Mouse (Mus musculus): Measurements from ENCODE around the gene Atp1a1. TPM values are rescaled to one million over a fixed set of nuclear protein-coding genes. Genes with fewer than 3 reads are reported as not detected.

The Atp1a1 gene
- polyA plus RNA-seq, 1 experiment from 2014 or later, result 89.9 TPM

GRCm38 (mm10) chr3:101572991-101573390 is 31.5 kb downstream of the Atp1a1 start:
- H3K4me3 ChIP-seq (ENCODE audit: low read depth, low read length), result no peak overlapping the region
- 0 out of 2 replicates have a peak, but pooled peaks cover 2% of the 10 kb centered on the region for H3K36me3 ChIP-seq (ENCODE audit: control insufficient read depth, insufficient read depth, low read length)
- no peak overlapping the region for H3K9ac ChIP-seq (ENCODE audit: low read depth, low read length)
- peaks cover 4% of the 10 kb centered on the region; the same call in 1 of the 2 replicates for H3K4me1 ChIP-seq (replicated peaks; ENCODE audit: control insufficient read depth, insufficient read depth, low read length)
- H3K27ac ChIP-seq (ENCODE audit: low read depth, low read length), result no peak overlapping the region
- H3K4me2 ChIP-seq (replicated peaks; ENCODE audit: low read depth, low read length), result no peak overlapping the region
- H3K27me3 ChIP-seq (ENCODE audit: control insufficient read depth, insufficient read depth, low read length), result no peaks in the 10 kb centered on the region
- DNase-seq (ENCODE audit: low spot score) (no peak), ATAC-seq (ENCODE audit: low FRiP score) (no peak)
- 60% methylated on average over 5 of the region's 5 CpGs for WGBS
- no peaks in the 10 kb centered on the region for H3K9me3 ChIP-seq (ENCODE audit: control insufficient read depth, low read length)

- Histone ChIP-seq H3K27ac (ENCODE audit: low read depth, low read length) (peak overlapping the region; percentile 13; the same call in 1 of the 2 replicates), H3K4me2 (replicated peaks; ENCODE audit: low read depth, low read length) (no peak overlapping the region), H3K27me3 (ENCODE audit: control insufficient read depth, insufficient read depth, low read length) (no peaks in the 10 kb centered on the region), H3K9ac (ENCODE audit: low read depth, low read length) (0 out of 2 replicates have a peak overlapping the region, but pooled peaks have one; percentile 25), H3K36me3 (ENCODE audit: control insufficient read depth, insufficient read depth, low read length) (0 out of 2 replicates have a peak, but pooled peaks cover 2% of the 10 kb centered on the region), H3K9me3 (ENCODE audit: control insufficient read depth, low read length) (no peaks in the 10 kb centered on the region), H3K4me1 (replicated peaks; ENCODE audit: control insufficient read depth, insufficient read depth, low read length) (peaks cover 4% of the 10 kb centered on the region; the same call in 1 of the 2 replicates), H3K4me3 (ENCODE audit: low read depth, low read length) (no peak overlapping the region)
- DNase-seq (ENCODE audit: low spot score) (peak; percentile 54), ATAC-seq (ENCODE audit: low FRiP score) (peak; percentile 59)
- WGBS, result 55% methylated on average over 7 of the region's 7 CpGs
These were observed 32.3 kb downstream of the Atp1a1 start for GRCm38 (mm10) chr3:101572174-101572626.

- 0 out of 2 replicates have a peak, but pooled peaks cover 2% of the 10 kb centered on the region for H3K36me3 ChIP-seq (ENCODE audit: control insufficient read depth, insufficient read depth, low read length)
These were observed 32.9 kb downstream of the Atp1a1 start for GRCm38 (mm10) chr3:101571515-101572130.

GRCm38 (mm10) chr3:101570747-101571514 is 33.6 kb downstream of the Atp1a1 start:
- DNase-seq (ENCODE audit: low spot score), result no peak
- WGBS, result 88% methylated on average over 6 of the region's 6 CpGs
- Histone ChIP-seq H3K36me3 (ENCODE audit: control insufficient read depth, insufficient read depth, low read length) (no peaks in the 10 kb centered on the region), H3K4me1 (replicated peaks; ENCODE audit: control insufficient read depth, insufficient read depth, low read length) (peaks cover 4% of the 10 kb centered on the region; the same call in 1 of the 2 replicates), H3K9me3 (ENCODE audit: control insufficient read depth, low read length) (no peaks in the 10 kb centered on the region), H3K9ac (ENCODE audit: low read depth, low read length) (no peak overlapping the region), H3K4me2 (replicated peaks; ENCODE audit: low read depth, low read length) (no peak overlapping the region), H3K27ac (ENCODE audit: low read depth, low read length) (peak overlapping the region; percentile 19; the same call in 1 of the 2 replicates), H3K4me3 (ENCODE audit: low read depth, low read length) (no peak overlapping the region), H3K27me3 (ENCODE audit: control insufficient read depth, insufficient read depth, low read length) (no peaks in the 10 kb centered on the region)
- ATAC-seq (ENCODE audit: low FRiP score), result no peak

More at GRCm38 (mm10) chr3:101571515-101572130, 32.9 kb downstream of the Atp1a1 start:
- WGBS, result 42% methylated on average over 8 of the region's 8 CpGs
- no peaks in the 10 kb centered on the region for H3K9me3 ChIP-seq (ENCODE audit: control insufficient read depth, low read length)
- peak; percentile 21 for DNase-seq (ENCODE audit: low spot score)
- peak; percentile 70 for ATAC-seq (ENCODE audit: low FRiP score)
- H3K27ac ChIP-seq (ENCODE audit: low read depth, low read length), result peak overlapping the region; percentile 19; the same call in 1 of the 2 replicates
- H3K4me1 ChIP-seq (replicated peaks; ENCODE audit: control insufficient read depth, insufficient read depth, low read length), result peaks cover 4% of the 10 kb centered on the region; the same call in 1 of the 2 replicates
- no peak overlapping the region for H3K4me3 ChIP-seq (ENCODE audit: low read depth, low read length)
- no peak overlapping the region for H3K9ac ChIP-seq (ENCODE audit: low read depth, low read length)
- no peaks in the 10 kb centered on the region for H3K27me3 ChIP-seq (ENCODE audit: control insufficient read depth, insufficient read depth, low read length)
- H3K4me2 ChIP-seq (replicated peaks; ENCODE audit: low read depth, low read length), result no peak overlapping the region

GRCm38 (mm10) chr3:101570246-101570645 is 34.2 kb downstream of the Atp1a1 start:
- Histone ChIP-seq H3K36me3 (ENCODE audit: control insufficient read depth, insufficient read depth, low read length) (no peaks in the 10 kb centered on the region), H3K4me1 (replicated peaks; ENCODE audit: control insufficient read depth, insufficient read depth, low read length) (peaks cover 4% of the 10 kb centered on the region; the same call in 1 of the 2 replicates), H3K27me3 (ENCODE audit: control insufficient read depth, insufficient read depth, low read length) (no peaks in the 10 kb centered on the region), H3K9ac (ENCODE audit: low read depth, low read length) (no peak overlapping the region), H3K4me3 (ENCODE audit: low read depth, low read length) (no peak overlapping the region), H3K4me2 (replicated peaks; ENCODE audit: low read depth, low read length) (no peak overlapping the region), H3K27ac (ENCODE audit: low read depth, low read length) (no peak overlapping the region), H3K9me3 (ENCODE audit: control insufficient read depth, low read length) (no peaks in the 10 kb centered on the region)
- ATAC-seq (ENCODE audit: low FRiP score) (no peak), DNase-seq (ENCODE audit: low spot score) (no peak)
- 67% methylated on average over 3 of the region's 3 CpGs for WGBS

- H3K4me1 ChIP-seq (replicated peaks; ENCODE audit: control insufficient read depth, insufficient read depth, low read length), result peaks cover 4% of the 10 kb centered on the region; the same call in 1 of the 2 replicates
- 95% methylated on average over 4 of the region's 4 CpGs for WGBS
- no peak for DNase-seq (ENCODE audit: low spot score)
- no peak for ATAC-seq (ENCODE audit: low FRiP score)
- H3K36me3 ChIP-seq (ENCODE audit: control insufficient read depth, insufficient read depth, low read length), result no peaks in the 10 kb centered on the region
- no peak overlapping the region for H3K9ac ChIP-seq (ENCODE audit: low read depth, low read length)
- H3K4me3 ChIP-seq (ENCODE audit: low read depth, low read length), result no peak overlapping the region
- H3K27ac ChIP-seq (ENCODE audit: low read depth, low read length), result no peak overlapping the region
- H3K9me3 ChIP-seq (ENCODE audit: control insufficient read depth, low read length), result no peaks in the 10 kb centered on the region
- no peak overlapping the region for H3K4me2 ChIP-seq (replicated peaks; ENCODE audit: low read depth, low read length)
- H3K27me3 ChIP-seq (ENCODE audit: control insufficient read depth, insufficient read depth, low read length), result no peaks in the 10 kb centered on the region
These were observed 35.9 kb downstream of the Atp1a1 start for GRCm38 (mm10) chr3:101568627-101569026.

GRCm38 (mm10) chr3:101564011-101564410 is 40.5 kb downstream of the Atp1a1 start:
- WGBS, result 91% methylated on average over 2 of the region's 2 CpGs
- no peak overlapping the region for H3K9ac ChIP-seq (ENCODE audit: low read depth, low read length)
- H3K9me3 ChIP-seq (ENCODE audit: control insufficient read depth, low read length), result no peaks in the 10 kb centered on the region
- ATAC-seq (ENCODE audit: low FRiP score) (no peak), DNase-seq (ENCODE audit: low spot score) (no peak)
- H3K4me1 ChIP-seq (replicated peaks; ENCODE audit: control insufficient read depth, insufficient read depth, low read length), result 0 out of 2 replicates have a peak, but pooled peaks cover 6% of the 10 kb centered on the region
- no peak overlapping the region for H3K4me3 ChIP-seq (ENCODE audit: low read depth, low read length)
- no peaks in the 10 kb centered on the region for H3K36me3 ChIP-seq (ENCODE audit: control insufficient read depth, insufficient read depth, low read length)
- H3K27ac ChIP-seq (ENCODE audit: low read depth, low read length), result no peak overlapping the region
- H3K4me2 ChIP-seq (replicated peaks; ENCODE audit: low read depth, low read length), result no peak overlapping the region
- H3K27me3 ChIP-seq (ENCODE audit: control insufficient read depth, insufficient read depth, low read length), result no peaks in the 10 kb centered on the region

- Histone ChIP-seq H3K36me3 (ENCODE audit: control insufficient read depth, insufficient read depth, low read length) (no peaks in the 10 kb centered on the region), H3K4me2 (replicated peaks; ENCODE audit: low read depth, low read length) (no peak overlapping the region), H3K4me1 (replicated peaks; ENCODE audit: control insufficient read depth, insufficient read depth, low read length) (0 out of 2 replicates have a peak, but pooled peaks cover 6% of the 10 kb centered on the region), H3K9me3 (ENCODE audit: control insufficient read depth, low read length) (no peaks in the 10 kb centered on the region), H3K9ac (ENCODE audit: low read depth, low read length) (peak overlapping the region; percentile 15; the same call in 1 of the 2 replicates), H3K27ac (ENCODE audit: low read depth, low read length) (no peak overlapping the region), H3K4me3 (ENCODE audit: low read depth, low read length) (no peak overlapping the region), H3K27me3 (ENCODE audit: control insufficient read depth, insufficient read depth, low read length) (no peaks in the 10 kb centered on the region)
- 46% methylated on average over 10 of the region's 10 CpGs for WGBS
- no peak for DNase-seq (ENCODE audit: low spot score)
- no peak for ATAC-seq (ENCODE audit: low FRiP score)
These were observed 41.8 kb downstream of the Atp1a1 start for GRCm38 (mm10) chr3:101562510-101563209.
